Mouse (Mus musculus): Measurements from ENCODE around the gene Akap6.

Gene Akap6

GRCm38 (mm10) chr12:52849297-52849696 is 150.1 kb downstream of the Akap6 start:
- no peak for DNase-seq (ENCODE audit: low spot score)

GRCm38 (mm10) chr12:52850332-52851036 is 151.3 kb downstream of the Akap6 start:
- no peak for DNase-seq (ENCODE audit: low spot score)

- DNase-seq (ENCODE audit: low spot score): no peak
Measured at GRCm38 (mm10) chr12:52851221-52851620, 152.0 kb downstream of the Akap6 start.

GRCm38 (mm10) chr12:52854236-52854679 is 155.1 kb downstream of the Akap6 start:
- no peak for DNase-seq (ENCODE audit: low spot score)

GRCm38 (mm10) chr12:52856104-52856503 is 156.9 kb downstream of the Akap6 start:
- DNase-seq (ENCODE audit: low spot score): no peak

GRCm38 (mm10) chr12:52857306-52857705 is 158.1 kb downstream of the Akap6 start:
- DNase-seq (ENCODE audit: low spot score): no peak

- DNase-seq (ENCODE audit: low spot score): no peak
Measured at GRCm38 (mm10) chr12:52861922-52862321, 162.7 kb downstream of the Akap6 start.

- no peak for DNase-seq (ENCODE audit: low spot score)
Measured at GRCm38 (mm10) chr12:52868000-52868624, 168.9 kb downstream of the Akap6 start.

GRCm38 (mm10) chr12:52871604-52872003 is 172.4 kb downstream of the Akap6 start:
- DNase-seq (ENCODE audit: low spot score): no peak

- DNase-seq (ENCODE audit: low spot score): no peak
Measured at GRCm38 (mm10) chr12:52874332-52874923, 175.2 kb downstream of the Akap6 start.

- no peak for DNase-seq (ENCODE audit: low spot score)
Measured at GRCm38 (mm10) chr12:52876065-52876464, 176.9 kb downstream of the Akap6 start.

- no peak for DNase-seq (ENCODE audit: low spot score)
Measured at GRCm38 (mm10) chr12:52876978-52877769, 178.0 kb downstream of the Akap6 start.

- no peak for DNase-seq (ENCODE audit: low spot score)
Measured at GRCm38 (mm10) chr12:52879324-52879723, 180.1 kb downstream of the Akap6 start.

GRCm38 (mm10) chr12:52892519-52892918 is 193.3 kb downstream of the Akap6 start:
- no peak for DNase-seq (ENCODE audit: low spot score)

GRCm38 (mm10) chr12:52893656-52894405 is 194.6 kb downstream of the Akap6 start:
- DNase-seq (ENCODE audit: low spot score): no peak

GRCm38 (mm10) chr12:52895672-52896460 is 196.7 kb downstream of the Akap6 start:
- DNase-seq (ENCODE audit: low spot score): peak; percentile 72

GRCm38 (mm10) chr12:52896785-52897184 is 197.6 kb downstream of the Akap6 start:
- DNase-seq (ENCODE audit: low spot score): no peak

GRCm38 (mm10) chr12:52898130-52898529 is 198.9 kb downstream of the Akap6 start:
- DNase-seq (ENCODE audit: low spot score): no peak

GRCm38 (mm10) chr12:52904046-52904445 is 204.9 kb downstream of the Akap6 start:
- no peak for DNase-seq (ENCODE audit: low spot score)

GRCm38 (mm10) chr12:52908448-52909066 is 209.4 kb downstream of the Akap6 start:
- no peak for DNase-seq (ENCODE audit: low spot score)

All from layer of hippocampus, adult 11-12 months (tissue).